Mouse (Mus musculus) CH12F3 (cell line): ENCODE measurements around the gene Bcar3.

Experiments
- in situ Hi-C: fragments of 300-500 bp; cut with MboI; formaldehyde crosslinking; loops from 2 replicates; pipeline ENCODE4 v1.14.3; 2020; ENCODE audit warnings: low sequenced_read_pairs

The Bcar3 gene

DNA sequence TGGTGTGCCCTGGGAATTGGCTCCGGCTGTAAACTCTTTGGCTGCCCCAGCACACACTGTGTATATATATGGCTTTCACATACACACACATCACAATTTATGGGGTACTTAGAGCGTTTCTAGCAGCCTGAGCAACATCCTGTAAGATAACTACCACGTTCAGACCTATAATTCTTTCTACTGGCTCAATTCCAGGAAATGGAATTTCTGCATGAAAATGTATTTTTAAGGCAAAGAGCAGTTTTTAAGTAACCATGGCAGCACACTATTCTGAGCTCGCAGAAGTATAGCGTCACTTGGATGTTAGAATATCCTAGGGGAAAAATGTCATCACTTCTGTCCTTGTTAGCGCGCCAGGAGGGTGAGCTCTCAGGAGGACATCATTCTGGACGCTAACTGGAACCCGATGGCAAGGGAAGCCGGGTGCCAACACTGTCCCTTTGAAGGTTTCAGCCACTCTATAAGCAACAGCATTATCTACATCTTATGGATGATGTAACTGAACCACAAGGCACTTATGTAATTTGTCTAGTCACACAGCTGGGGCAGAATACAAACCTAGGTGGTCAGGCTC, 212.5 kb downstream of the Bcar3 start:
- in situ Hi-C loops: no loop called here

DNA sequence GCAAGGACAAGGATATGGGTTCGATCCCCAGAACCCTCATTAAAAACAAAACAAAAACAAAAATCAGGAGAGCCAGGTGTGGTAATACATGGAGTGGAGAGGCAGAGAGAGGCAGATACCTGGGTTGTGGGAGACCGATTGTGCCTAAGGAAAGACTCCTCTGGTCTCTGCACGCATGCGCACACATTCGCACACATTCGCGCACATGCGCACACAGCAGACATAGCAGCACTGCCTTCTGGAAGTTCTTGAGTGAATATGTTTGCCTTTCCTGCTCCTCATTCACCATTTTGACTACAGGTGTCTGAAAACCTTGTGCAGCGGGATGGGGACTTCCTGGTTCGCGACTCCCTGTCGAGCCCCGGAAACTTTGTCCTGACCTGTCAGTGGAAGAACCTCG, 213.9 kb downstream of the Bcar3 start:
- in situ Hi-C loops: no loop called here

DNA sequence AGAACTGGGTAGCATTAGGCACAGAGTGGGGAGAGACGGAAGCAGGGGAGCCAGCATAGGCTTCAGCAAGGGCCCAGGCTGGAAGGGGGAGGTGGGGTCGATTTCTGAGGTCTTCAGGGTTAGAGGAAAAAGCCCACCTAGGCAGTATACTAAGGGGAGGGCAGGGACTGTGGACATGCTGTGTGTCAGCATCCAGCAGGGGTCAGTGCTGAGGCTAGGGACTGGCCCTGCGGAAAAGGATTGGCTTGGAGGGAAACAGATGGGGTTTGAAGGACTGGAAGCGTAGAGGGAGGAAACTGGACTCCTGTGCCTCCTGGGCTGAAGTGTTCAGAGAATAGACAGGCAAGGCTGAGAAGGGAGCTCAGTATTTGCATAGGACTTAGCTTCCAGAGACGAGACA, 215.1 kb downstream of the Bcar3 start:
- in situ Hi-C loops: no loop called here

DNA sequence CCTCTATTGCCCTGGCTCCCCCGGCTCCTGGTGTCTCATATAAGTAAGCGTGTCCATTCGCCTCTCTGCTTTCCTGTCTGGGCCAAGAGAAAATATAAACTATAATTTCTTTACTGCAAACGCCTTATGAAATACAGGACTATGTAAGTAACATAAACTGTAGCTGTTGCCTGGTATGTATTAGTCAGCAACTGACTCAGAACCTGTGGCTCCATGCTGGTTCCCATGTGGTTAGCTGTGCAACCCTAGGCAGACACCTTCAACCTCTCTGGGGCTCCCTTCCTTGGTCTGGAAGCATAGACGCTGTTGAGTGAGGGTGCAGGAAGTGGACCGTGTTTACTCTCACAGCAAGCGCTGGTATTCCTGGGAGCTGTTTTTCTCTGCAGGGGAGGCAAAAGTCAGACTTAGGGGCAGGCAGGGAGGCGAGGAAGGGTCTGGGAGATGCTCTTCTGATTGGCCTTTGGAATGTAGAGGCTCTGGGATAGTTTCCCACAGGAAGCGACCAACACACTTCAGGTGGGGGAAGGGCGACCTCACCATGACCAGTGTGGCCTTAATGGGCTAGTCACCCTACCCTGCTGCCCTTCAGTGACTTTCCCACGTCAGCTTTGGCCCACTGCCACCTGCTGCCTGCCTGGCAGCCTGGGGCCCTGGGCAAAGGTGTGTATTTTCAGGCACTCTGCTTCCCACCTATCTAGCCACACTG, 215.8 kb downstream of the Bcar3 start:
- in situ Hi-C loops: no loop called here

DNA sequence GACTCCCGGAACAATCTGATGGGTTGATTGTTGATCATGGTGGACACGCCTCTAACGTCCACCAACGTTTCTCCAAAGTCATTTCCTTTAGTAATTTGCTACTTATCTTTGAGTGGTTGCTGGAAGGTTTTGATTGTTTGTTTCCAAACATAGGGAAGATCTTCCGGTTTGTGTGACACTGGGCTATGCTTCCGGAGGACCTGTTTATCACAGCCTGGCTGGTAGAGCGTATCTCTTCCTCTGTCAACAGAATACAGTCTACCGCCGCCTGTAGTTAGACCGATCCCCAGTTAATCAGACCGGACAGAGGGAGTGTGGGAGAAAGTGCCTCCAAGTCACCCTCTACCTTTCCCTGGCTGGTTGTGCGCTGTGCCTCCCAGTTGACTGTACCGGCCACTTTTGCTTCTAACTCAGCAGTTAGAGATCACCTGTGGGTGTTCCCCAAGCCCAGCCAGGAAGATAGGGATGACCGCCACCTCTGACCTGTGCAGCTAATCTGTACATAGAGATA, 216.4 kb downstream of the Bcar3 start:
- in situ Hi-C loops: no loop called here

DNA sequence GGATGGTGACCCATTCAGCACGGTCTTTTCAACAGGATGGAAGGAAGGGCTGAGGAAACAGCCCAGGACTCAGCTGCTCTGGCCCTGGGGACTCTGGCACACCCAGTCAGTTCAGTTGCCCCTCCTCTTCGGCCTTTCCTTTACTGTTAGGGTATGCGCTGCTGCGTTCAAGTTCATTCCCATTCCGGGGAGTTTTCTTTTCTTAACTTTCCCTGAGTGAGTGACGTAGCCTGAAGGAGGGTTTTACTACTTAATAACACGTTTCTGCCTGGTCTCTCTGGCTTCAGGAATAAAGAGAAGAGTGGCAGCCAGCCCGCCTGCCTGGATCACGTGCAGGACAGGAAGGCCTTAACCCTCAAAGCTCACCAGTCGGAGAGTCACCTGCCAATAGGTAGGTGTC, 217.0 kb downstream of the Bcar3 start:
- in situ Hi-C loops: no loop called here

DNA sequence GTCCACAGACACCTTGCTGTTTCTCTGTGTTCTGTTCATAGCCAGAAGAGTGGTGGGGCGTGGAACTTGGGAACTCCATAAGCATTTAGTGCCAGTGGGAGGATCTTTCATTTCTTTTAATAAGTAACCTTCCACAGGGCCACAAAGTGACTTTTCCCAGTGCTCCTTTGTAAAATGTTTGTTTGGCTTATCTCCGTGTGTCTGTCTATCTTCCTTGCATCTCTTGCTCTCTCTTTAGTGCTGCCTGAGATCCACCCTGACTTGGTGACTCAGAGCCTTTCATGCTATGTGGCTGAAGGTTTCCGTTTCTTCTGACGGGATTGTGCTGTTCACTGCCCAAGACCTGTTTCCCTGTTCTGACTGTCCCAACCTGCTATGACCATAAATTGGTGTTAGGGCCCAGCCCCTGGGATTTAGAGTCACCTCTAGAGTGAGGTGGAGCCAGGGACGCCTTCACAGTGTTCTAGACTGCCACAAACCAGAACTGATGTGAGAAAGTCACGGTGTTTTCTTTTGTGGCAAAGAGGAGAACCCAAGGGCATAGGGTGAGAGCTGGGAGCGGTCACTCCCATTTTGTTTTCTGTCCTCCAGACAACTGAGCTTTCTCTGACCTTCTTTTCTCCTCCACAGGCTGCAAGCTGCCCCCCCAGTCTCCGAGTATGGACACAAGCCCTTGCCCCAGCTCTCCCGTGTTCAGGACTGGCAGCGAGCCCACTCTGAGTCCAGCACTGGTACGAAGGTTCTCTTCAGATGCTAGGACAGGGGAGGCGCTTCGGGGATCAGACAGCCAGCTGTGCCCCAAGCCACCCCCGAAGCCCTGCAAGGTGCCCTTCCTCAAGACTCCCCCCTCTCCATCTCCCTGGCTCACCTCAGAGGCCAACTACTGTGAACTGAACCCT, 218.0 kb downstream of the Bcar3 start:
- in situ Hi-C loops: no loop called here

DNA sequence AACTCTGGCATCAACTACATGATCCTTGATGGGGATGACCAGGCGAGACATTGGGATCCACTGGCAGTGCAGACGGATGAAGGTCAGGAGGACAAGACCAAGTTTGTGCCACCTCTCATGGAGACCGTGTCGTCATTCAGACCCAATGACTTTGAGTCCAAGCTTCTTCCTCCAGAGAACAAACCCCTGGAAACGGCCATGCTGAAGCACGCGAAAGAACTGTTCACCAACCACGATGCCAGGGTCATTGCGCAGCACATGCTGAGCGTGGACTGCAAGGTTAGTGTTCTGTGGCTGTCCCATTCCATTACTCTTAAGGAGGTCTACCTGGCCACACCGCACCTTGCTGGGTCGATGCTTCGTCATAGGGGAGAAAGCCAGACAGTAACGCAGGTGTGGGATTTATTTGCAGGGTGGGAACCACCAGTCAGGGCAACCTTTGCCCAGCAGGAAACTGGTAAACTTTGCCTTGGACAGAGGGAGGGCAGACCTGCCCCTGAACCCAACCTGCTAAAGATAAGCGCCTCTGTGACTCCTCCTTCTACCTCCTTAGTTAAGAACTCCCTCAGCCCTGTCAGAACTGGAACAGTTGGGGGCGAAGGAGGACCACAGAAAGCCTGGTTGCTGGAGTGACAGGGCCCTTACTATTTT, 218.9 kb downstream of the Bcar3 start:
- in situ Hi-C loops: no loop called here

DNA sequence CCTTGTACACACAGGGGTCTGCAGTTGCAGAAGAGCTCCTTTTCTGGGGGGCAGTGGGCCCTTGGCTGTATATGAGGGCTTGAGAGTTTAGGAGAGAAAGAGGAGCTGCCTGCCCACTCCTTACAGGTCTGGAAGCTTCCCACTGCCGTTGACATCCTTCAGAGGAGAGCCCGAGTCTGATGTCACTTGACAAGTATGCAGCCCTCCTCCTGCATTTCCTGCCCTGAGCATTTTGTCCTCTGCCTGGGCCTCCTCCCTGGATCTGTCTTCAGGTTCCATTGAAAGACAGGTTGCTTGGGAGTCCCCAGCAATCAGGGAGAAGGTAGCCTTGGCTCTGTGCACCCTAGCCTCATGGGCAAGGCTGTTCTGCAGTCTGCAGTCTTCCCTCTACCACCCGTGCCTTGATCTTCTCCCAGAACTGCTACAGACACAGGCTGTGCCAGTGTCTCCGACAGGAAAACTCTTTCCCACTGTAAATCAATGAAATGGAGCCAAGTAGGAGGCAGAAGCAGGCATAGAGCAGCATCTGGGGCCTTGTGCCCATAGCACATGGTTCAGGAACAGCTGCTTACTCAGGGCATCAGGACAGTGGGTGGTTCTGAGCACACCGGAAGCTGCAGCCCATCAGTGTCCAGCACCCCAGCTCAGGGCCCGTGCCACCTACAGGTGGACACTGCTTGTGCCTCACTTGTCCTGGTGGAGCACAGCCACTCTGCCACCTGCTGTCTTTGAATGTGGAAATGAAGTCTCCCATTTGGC, 221.8 kb downstream of the Bcar3 start:
- in situ Hi-C loops: no loop called here

DNA sequence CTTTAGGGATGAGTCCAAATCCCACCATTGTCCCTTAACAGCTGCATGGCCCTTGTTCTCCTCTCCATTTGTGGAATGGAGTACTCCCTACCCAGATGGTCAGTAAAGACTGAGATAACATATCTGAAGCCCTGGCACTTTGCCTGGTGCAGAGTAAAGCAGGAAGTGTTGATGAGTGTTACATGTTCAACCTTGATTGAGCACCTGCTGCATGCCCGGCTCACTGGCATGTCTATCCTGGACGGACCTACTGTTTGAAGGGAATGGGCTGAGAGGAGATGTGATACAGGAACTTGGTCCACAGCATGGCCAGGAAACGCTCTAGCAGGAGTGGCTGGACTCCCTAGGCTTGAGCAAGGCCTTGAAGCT, 222.4 kb downstream of the Bcar3 start:
- in situ Hi-C loops: no loop called here

DNA sequence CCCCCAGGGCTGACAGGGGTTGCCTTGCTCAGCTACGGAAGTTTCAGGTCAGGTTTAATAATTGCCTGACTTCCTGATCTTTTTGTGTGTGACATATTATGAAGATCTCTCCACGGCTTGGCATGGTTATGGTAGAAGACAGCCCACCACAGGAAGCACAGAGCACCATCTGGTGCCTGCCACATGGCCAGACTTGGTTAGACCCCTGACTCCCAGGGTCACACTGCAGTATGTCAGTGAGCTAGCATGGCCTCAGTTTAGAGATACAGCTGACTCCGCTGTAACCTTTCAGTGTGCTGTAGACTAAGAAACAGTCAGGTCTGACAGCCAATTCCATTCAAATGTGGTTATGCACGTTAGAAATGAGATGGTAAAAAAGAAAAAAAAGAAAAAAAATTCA, 223.8 kb downstream of the Bcar3 start:
- in situ Hi-C loops: no loop called here

DNA sequence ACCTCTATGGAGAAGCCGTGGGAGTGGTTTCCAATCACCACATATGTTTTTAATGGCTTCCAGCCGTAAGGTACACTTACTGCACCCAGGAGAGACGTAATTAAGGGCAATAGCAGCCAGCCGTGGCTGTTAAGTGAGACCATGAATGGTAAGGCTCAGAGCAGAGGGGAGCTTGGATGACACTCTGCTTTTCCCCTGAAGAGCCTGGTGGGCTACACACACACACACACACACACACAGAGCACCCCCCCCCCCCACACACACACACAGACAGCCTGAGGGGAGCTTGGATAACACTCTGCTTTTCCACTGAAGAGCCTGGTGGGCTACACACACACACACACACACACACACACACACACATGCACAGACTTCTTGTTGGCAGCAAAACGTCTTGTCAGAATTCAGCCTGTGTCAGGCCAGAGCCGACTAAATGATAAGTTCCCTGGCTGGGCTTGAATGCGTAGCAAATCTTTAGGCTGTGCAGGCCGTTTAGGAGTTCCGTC, 224.3 kb downstream of the Bcar3 start:
- in situ Hi-C loops: no loop called here

DNA sequence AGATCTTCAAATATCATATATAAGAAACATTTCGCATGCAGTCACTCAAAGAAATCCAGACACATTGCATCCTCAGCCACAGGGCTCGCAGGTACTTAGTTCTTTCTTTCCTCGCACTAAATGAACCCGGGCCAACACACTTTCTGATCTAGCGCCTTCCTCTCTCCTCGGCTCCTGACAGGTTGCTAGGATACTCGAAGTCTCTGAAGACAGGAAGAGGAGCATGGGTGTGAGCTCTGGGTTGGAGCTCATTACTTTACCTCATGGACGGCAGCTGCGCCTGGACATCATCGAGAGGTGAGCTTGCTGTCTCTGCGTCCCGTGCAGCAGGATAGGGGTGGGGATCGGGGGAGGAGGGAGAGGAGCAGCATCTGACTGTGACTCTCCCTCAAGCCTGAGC, 225.1 kb downstream of the Bcar3 start:
- in situ Hi-C loops: no loop called here

DNA sequence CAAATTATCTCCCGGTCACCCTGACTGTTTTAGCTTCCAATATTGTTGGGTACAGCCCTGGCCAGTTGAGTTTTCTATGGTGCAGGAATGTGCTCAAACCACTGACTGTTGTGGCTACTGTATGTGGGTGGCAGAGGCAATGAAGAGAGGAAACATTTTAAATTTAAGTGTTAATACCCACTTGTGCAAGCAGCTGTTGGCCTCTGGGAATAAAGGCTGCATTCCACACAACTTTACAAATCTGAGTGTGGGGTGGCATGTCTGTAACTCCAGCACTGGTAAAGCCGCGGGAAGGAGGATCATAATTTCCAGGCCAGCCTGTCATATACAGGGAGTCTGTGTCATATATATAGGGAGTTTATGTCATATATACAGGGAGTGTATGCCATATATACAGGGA, 226.4 kb downstream of the Bcar3 start:
- in situ Hi-C loops: no loop called here

DNA sequence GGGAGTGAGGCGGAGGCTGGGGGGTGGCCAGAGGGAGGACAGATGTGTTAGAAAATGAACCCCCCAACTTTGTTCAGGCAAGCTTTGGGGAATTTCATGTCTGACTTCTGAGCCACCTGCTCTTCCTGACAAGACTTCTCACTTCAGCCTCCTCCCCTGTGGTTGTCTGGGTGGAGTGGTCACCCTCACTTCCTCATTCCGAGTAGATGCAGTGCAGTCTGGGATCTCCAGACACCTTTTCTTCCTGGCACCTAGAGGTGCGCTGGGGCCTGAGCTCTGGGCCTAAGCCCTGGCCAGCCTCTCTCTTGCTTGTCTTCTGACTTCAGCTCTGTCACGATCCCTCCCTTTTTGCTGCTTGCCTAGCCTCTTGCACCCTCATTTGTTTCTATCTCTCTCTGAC, 226.9 kb downstream of the Bcar3 start:
- in situ Hi-C loops: no loop called here

DNA sequence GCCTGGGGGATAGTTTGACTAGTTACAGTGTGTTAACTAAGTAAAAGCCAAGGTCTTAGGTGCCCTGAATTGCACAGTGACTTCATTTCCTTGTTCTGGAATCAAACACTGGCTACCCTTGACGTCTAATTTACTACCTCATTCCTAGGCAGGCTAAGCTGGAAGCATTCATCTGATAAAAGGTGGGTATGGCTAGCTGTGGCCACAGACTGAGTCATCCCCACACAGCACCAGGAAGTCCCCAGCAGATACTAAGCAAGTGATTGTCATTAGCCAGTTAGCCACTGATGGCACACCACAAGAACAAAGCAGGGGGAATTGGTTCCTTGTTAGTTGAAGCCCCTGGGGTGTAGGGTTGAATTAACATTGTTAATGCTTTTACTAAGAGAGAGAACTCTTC, 227.4 kb downstream of the Bcar3 start:
- in situ Hi-C loops: no loop called here

DNA sequence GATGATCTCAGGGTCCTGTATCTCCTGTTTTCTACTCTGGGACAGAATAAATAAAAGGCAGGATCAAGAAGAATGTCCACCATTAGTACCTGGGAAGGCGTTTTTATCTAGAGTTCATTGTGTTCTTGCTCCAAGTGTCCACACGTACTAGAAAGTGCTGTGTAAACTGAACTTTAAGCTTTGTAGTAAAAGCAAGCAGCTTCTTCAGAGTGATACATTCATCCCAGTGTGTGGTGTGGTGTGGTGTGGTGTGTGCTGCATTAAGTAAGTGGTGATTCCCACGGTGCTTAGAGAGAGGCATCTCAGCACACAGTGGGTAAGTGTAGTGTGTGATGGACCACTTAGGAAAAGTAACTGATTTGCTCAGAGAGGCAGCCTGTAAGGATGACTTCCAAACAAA, 234.5 kb downstream of the Bcar3 start:
- in situ Hi-C loops: loop anchor here (5.0 kb wide), 1 partner anchor 89 kb away; the partner anchor contains the start of gene Fnbp1l

DNA sequence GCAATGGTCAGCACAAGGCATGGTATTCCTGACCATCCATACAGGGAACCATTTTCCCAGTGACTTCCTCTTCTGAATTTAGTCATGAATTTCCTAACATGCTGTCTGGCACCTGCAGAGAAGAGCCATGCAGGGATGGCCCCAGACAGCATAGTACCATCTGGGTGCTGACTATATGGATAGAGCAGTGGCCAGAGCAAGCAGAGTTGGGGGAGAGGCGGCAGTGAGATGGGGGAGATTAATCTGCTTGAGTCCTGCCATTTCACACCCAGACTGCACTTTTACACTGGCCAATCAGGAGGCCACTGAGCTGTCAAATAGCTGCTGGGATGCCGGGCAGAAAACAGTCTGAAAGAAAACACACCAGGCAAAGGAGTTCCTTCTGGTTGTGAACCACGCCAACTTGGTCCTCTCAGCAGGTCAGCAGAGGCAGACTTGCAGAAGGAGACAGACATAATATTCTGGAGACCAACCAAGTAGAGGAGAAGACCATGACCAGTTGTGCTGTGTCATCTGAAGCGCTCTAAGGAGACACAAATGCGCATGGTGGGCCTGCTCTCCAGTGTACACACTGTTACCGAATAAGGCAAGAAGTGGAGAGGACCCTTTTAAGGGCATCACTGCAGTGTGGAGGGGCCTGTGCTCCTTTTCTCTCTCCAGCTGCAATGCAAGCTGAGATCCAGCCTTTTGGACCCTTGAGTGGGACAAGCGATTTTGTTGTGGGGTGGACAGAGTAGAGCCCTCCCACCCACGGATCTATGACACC, 242.2 kb downstream of the Bcar3 start:
- in situ Hi-C loops: no loop called here

DNA sequence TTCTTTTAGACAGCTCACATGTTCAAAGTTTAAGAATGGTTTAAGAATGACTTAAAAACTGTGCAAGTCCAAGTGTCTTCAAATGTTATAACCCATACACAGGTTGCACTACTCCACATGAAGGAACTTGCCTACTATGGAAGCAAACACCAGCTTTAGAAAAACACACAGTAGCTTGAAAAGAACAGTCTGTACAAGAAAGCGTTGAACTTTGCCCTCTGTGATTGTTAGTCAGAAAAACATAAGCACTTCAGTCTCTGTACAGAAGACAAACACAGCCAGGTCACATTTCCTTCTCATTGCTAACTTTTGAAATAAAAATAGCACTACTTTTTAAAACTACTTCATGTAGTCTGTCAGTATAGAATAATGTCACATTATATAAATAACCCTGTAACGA, 244.9 kb downstream of the Bcar3 start:
- in situ Hi-C loops: no loop called here
